Mouse (Mus musculus) spleen, postnatal 36 days (tissue): ENCODE data around the gene Zfp668.
"Not testable (repeated sequence)": the region's sequence is repeated elsewhere in the genome, so short reads cannot be mapped to it uniquely, and the experiment has no call there.

ENCODE experiments used
- DNase-seq, 2 experiments: peaks; one replicate each; pipeline ENCODE4 v3.0.0; 2022; ENCODE audit warnings: low spot score in 2 of 2, mixed read lengths in 1 of 2

Zfp668 gene

DNA sequence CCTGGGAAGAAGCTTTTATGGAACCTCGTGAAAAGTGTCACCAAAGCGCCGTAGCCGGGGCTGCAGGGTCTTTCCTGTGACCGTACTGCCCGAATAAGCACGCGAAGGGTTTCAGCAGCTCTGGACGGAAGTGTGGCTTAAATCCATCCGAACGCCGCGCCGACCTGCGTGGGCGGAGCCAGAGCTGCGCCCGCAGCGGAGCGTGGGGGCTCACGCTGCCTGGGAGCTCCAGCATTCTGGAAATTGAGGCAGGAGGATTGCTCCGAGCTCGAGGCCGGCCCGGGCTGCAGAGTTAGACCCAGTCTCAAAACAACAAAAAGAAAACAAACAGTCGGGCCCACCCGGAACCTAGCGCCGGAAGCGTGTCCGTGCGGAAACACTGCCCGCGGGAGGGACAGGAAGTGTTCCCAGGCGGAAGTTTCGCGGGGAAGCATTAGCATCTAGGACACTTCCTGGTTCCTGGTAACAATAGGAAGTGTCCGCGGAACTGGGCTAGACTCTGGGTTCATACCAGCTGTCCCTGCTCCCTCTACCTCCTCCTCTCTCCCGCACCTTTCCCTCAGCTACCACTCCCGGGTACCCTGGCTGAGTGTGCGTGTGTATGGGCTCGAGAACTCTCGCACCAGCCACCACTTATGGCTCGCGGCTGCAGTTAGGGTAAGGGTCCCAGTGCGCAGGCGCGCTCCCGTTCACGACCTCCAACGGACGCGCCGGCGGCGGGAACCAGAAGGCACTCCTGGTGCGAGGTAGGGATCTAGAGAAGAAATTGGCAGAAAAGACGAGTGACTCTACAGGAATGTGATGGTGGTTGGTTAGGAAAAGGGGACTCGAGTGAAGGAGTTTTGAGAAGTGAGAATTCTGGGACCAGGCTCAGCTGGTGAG, at the start of gene Zfp668:
Gene Zfp668 (minus strand): TSS at position 362 of the 882 bp plus-strand sequence.
- peak; percentile 85 to 90 for DNase-seq

GRCm38 (mm10) chr7:127926066-127926465, 49.4 kb upstream of the Zfp668 start:
- DNase-seq = no peak

GRCm38 (mm10) chr7:127925252-127925651, 48.6 kb upstream of the Zfp668 start:
- DNase-seq = no peak

DNA sequence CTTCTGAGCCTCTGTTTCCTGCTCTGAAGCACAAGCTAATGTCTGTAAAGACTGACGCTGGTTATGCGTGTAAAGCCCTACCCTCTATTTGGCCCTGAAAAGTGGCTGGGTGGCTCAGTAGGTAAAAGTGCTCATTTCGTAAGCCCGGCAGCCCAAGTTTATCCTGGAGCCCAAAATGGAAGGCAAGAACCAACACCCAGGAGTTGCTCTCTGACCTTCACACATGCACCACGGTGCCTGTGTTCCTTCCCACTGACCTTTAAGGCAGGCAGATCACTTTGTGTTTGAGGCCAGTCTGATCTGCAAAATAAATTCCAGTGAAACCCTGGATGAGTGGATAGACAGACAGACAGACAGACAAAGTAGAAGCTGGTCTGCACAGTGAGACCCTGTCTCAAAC, 47.1 kb upstream of the Zfp668 start:
- DNase-seq = no peak

DNA sequence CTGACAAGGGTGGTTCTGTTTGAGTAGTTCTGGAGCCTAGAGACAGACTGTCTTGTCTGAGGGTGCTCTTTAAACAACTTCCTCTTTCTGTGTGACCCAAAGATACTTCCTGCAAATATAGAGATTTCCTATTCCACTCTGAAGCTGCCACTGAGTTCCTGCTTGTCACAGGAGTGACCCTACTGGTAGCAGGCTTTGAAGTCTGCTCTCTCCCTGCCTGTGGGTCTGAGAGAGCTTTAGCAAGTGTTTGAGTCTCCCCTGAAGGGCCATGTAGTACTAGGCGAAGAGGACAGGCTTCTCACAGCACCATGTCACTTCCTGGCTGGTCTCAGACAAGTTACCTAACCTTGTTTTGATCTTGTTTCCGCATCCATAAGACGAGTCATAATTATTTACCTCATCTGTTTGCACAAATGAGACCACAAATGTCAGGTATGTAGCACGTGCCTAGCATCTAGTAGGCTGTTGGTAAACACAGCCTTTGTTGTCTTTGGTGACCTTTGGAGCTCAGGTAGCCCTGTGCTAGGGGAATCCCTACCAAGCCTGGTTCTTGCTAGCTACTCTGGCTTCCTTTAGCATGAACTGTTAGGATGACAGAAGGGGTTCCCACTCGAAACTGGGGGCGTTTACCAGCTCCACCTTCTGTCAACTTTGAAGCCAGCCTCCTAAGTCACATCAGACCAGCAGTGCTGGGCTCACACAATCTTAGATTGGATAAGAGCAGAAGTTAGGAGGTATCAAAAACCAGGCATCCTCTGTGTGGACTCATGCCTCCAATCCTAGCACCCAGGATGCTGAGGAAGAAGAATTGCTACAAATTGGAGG, 46.0 kb upstream of the Zfp668 start:
- peak; percentile 51 to 61 for DNase-seq

- DNase-seq = peak in 1 of 2 experiments; percentile 33
These were observed 44.9 kb upstream of the Zfp668 start for GRCm38 (mm10) chr7:127921516-127921915.

DNA sequence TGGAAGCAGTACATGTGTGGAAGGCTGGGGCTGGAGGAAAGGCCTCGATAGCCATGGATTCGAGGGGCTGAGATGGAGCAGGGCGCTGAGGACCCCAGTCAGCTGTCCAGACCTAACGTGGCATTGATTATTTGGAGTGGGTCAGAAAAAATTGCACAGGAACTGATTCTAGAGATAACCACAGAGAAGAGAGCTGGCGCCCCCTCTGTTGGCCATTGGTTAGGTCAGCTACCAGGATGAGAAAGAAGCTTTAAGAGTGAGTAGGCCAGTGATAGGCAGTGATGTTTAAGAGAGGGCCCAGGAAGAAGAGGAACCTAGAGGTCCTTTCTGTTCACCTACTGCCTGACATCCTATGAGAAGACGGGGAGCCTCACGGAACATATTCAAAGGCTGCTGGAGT, 42.7 kb upstream of the Zfp668 start:
- no peak for DNase-seq

DNA sequence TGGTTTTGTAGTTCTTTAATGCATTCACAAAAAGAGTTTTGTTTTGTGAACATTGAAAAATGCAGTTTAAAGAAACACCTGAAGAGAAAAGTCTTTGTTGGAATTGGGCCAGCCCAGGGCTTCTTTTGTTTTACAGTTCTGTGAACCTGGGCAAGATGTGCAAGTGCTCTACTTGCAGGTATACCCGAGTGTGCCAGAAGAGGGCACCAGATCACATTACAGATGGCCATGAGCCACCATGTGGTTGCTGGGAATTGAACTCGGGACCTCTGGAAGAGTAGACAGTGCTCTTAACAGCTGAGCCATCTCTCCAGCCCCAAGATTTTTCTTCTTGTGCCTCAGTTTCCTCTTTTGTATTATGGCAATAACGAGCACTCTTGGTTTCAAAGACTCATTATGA, 41.6 kb upstream of the Zfp668 start:
- peak; percentile 52 to 59 for DNase-seq

GRCm38 (mm10) chr7:127915293-127915692, 38.7 kb upstream of the Zfp668 start:
- no peak for DNase-seq

- DNase-seq = no peak
These were observed 36.3 kb upstream of the Zfp668 start for GRCm38 (mm10) chr7:127912938-127913337.

DNA sequence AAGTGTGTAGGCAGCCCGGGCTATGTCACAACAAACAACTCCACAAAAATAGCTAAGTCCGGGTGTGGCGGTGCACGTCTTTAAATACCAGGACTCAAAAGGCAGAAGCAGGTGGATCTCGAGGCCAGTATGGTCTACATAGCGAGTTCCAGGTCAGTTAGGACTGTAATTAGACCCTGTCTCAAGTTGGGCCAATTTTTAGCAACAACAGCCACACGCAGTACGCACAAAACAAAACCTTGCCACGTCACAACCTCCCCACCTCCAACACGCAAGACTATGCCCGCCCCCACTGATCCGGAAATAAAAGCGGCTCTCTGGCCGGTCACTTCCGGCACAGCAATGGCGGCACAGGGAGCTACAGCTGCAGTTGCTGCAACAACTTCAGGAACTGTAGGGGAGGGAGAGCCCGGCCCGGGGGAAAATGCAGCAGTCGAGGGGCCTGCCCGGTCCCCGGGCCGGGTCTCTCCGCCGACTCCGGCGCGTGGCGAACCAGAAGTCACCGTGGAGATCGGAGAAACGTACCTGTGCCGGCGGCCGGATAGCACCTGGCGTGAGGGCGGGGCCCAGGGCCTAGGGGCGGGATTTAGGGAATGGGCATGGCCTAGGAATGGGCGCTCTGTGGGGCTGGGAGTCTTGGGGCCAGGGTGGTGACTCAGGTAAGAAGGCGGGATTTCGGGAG, 35.7 kb upstream of the Zfp668 start, which contains the start of gene Kat8:
Gene Kat8 (plus strand): TSS at position 327 of the 682 bp plus-strand sequence.
- DNase-seq = peak; percentile 82 to 85

GRCm38 (mm10) chr7:127908656-127909055, 32.0 kb upstream of the Zfp668 start:
- DNase-seq = no peak

- DNase-seq = no peak
These were observed 31.3 kb upstream of the Zfp668 start for GRCm38 (mm10) chr7:127907939-127908338.

DNA sequence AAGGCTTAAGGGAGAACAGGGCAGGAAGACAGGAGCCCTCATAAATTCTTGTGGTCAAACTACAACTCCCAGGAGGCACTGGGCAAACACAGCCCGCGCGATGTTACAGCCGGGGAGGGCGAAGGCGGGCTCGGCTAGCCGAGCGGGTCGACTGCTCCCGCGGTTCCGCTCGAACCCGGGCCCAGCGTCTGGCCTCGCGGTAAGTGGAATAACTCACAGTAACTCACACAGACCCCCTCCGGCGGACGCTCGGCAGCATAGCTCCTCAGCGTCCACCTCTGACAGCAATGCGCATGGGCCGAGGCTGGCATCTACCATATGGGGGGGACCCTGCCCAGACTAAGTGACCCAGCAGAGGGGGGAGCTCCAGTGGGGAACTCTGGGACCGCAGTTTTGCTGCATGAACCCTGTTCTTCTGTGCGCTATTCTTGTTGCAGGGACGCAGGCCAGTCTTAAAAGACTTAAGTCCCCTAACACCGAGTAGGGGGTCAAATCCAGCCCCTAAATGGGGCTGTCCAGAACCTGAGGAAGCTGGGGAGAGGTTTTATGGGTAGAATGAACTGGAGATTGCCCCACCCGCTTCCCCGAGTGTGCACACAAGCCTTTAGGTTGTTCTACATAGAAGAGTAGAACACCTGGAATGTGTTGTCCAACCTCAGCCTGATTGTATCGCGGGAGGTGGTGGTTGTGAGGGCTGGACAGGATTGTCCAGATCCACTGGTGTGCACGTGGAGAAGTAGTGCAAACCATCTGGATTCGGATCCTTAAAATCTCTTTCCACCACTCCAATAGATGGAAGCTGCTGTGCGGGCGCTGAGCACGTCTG, 27.6 kb upstream of the Zfp668 start, which contains the start of gene Bckdk:
Gene Bckdk (plus strand): TSS at position 112 of the 826 bp plus-strand sequence.
- DNase-seq = peak; percentile 78 to 80

GRCm38 (mm10) chr7:127901772-127902171, 25.1 kb upstream of the Zfp668 start:
- DNase-seq = no peak

- no peak for DNase-seq
These were observed 23.4 kb upstream of the Zfp668 start for GRCm38 (mm10) chr7:127899997-127900396.

GRCm38 (mm10) chr7:127898179-127898956, 21.7 kb upstream of the Zfp668 start:
- DNase-seq = peak; percentile 30 to 32

DNA sequence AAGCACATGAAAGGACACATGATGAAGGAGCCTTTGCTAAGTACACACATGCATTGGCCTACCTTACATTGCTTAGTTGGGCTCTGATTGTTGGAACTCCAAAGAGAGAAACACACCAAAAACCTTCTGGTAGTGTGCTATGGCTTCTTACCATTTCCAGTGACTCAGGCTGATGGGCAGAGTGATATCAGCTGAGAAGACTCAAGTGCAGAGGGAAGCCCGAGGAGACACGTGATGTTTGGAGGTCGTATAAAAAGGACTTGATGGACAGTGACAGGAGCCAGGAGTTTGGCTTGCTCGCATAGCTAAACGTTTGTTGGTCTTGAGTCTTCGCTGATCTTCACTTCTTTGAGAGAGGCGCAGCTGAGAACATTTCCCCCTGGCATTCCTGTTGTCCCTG, 20.9 kb upstream of the Zfp668 start:
- no peak for DNase-seq

- DNase-seq = peak; percentile 47 to 71
These were observed 19.8 kb upstream of the Zfp668 start for GRCm38 (mm10) chr7:127896384-127896783.

GRCm38 (mm10) chr7:127895891-127896290, 19.3 kb upstream of the Zfp668 start:
- DNase-seq = not testable (repeated sequence)
